8 mouse cellular contexts compared by ENCODE assay signal in genomic region chr12:52700697-52701191, GRCm38 (mm10). TPM values are rescaled to one million over a fixed set of nuclear protein-coding genes. Genes with fewer than 3 reads are reported as not detected.
DNase-seq lines count a peak whose midpoint lies in the region; ATAC-seq and TF ChIP-seq lines count a peak whose summit lies in the region.

No protein-coding gene starts in this region.

- peak overlapping the region; percentile 66 for H3K4me2 ChIP-seq in kidney, embryonic 16.5 days (replicated peaks; ENCODE audit: low read depth, low read length)
- peak overlapping the region; percentile 46 for H3K4me2 ChIP-seq in liver, embryonic 12.5 days
- H3K4me2 ChIP-seq in stomach, embryonic 15.5 days = peak overlapping the region; percentile 39

- H3K27ac ChIP-seq in kidney, embryonic 16.5 days (ENCODE audit: low read length) = no peak overlapping the region
- no peak overlapping the region for H3K27ac ChIP-seq in kidney, adult 2 months (ENCODE audit: insufficient read depth, low read depth, low read length)
- peak overlapping the region; percentile 87 for H3K27ac ChIP-seq in forebrain, embryonic 10.5 days
- 0 out of 2 replicates have a peak overlapping the region, but pooled peaks have one; percentile 17 for H3K27ac ChIP-seq in liver, embryonic 12.5 days
- peak overlapping the region; percentile 73 for H3K27ac ChIP-seq in stomach, embryonic 15.5 days

- peak overlapping the region; percentile 28 for H3K9ac ChIP-seq in kidney, embryonic 16.5 days (replicated peaks; ENCODE audit: low read length)
- H3K9ac ChIP-seq in liver, embryonic 12.5 days = no peak overlapping the region
- H3K9ac ChIP-seq in stomach, embryonic 15.5 days = no peak overlapping the region

- no peaks in the 10 kb centered on the region for H3K27me3 ChIP-seq in kidney, embryonic 16.5 days (ENCODE audit: insufficient read depth, low read length)
- H3K27me3 ChIP-seq in kidney, adult 2 months (replicated peaks; ENCODE audit: control insufficient read depth, insufficient read depth, low read length) = no peaks in the 10 kb centered on the region
- H3K27me3 ChIP-seq in forebrain, embryonic 10.5 days (ENCODE audit: poor library complexity, severe bottlenecking) = peaks cover 6% of the 10 kb centered on the region; the same call in 1 of the 2 replicates
- no peaks in the 10 kb centered on the region for H3K27me3 ChIP-seq in liver, embryonic 12.5 days (replicated peaks)
- no peaks in the 10 kb centered on the region for H3K27me3 ChIP-seq in stomach, embryonic 15.5 days (replicated peaks)

- no peaks in the 10 kb centered on the region for H3K9me3 ChIP-seq in kidney, embryonic 16.5 days (ENCODE audit: low read length)
- no peaks in the 10 kb centered on the region for H3K9me3 ChIP-seq in forebrain, embryonic 10.5 days
- no peaks in the 10 kb centered on the region for H3K9me3 ChIP-seq in liver, embryonic 12.5 days (replicated peaks)
- H3K9me3 ChIP-seq in stomach, embryonic 15.5 days = no peaks in the 10 kb centered on the region

- H3K4me1 ChIP-seq in kidney, embryonic 16.5 days (ENCODE audit: insufficient read depth, low read length) = peaks cover 10% of the 10 kb centered on the region
- H3K4me1 ChIP-seq in kidney, adult 2 months (ENCODE audit: control insufficient read depth, insufficient read depth, low read length) = no peaks in the 10 kb centered on the region
- peaks cover 48% of the 10 kb centered on the region for H3K4me1 ChIP-seq in forebrain, embryonic 10.5 days
- H3K4me1 ChIP-seq in liver, embryonic 12.5 days = peaks cover 26% of the 10 kb centered on the region; the same call in 1 of the 2 replicates
- H3K4me1 ChIP-seq in stomach, embryonic 15.5 days = peaks cover 4% of the 10 kb centered on the region

- H3K4me3 ChIP-seq in kidney, embryonic 16.5 days (ENCODE audit: low read length) = peak overlapping the region; percentile 34
- no peak overlapping the region for H3K4me3 ChIP-seq in kidney, adult 2 months (ENCODE audit: insufficient read depth, low read depth, low read length)
- H3K4me3 ChIP-seq in forebrain, embryonic 10.5 days = peak overlapping the region; percentile 47
- no peak overlapping the region for H3K4me3 ChIP-seq in liver, embryonic 12.5 days
- no peak overlapping the region for H3K4me3 ChIP-seq in stomach, embryonic 15.5 days (replicated peaks)

- TF ChIP-seq POLR2A in kidney, adult 2 months (IDR thresholded peaks at IDR 0.05; ENCODE audit: low read depth, low read length) = no peak
- TF ChIP-seq POLR2A in brain, embryonic 14.5 days (IDR thresholded peaks at IDR 0.05; ENCODE audit: borderline replicate concordance, extremely low read depth, insufficient read depth, insufficient read length, poor library complexity, severe bottlenecking) = no peak

- no peak for DNase-seq in kidney, adult 2 months
- peak; percentile 78 for DNase-seq in brain, embryonic 14.5 days (ENCODE audit: low read depth)
- DNase-seq in forebrain, embryonic 10.5 days (ENCODE audit: extremely low spot score, low spot score) = peak; percentile 40
- no peak for DNase-seq in gastrocnemius, adult 8-10 months (ENCODE audit: low spot score in 2 of 2)
- no peak for DNase-seq in adrenal gland, adult (ENCODE audit: inconsistent age in 2 of 2, low spot score in 1 of 2)

- no peaks in the 10 kb centered on the region for H3K36me3 ChIP-seq in kidney, embryonic 16.5 days (ENCODE audit: insufficient read depth, low read length)
- no peaks in the 10 kb centered on the region for H3K36me3 ChIP-seq in kidney, adult 2 months (ENCODE audit: control insufficient read depth, insufficient read depth, low read length)
- H3K36me3 ChIP-seq in forebrain, embryonic 10.5 days (replicated peaks) = no peaks in the 10 kb centered on the region
- no peaks in the 10 kb centered on the region for H3K36me3 ChIP-seq in liver, embryonic 12.5 days
- H3K36me3 ChIP-seq in stomach, embryonic 15.5 days = no peaks in the 10 kb centered on the region

- 23% methylated on average over 15 of the region's 15 CpGs for WGBS in kidney, embryonic 16.5 days
- WGBS in kidney, adult 2 months = 41% methylated on average over 15 of the region's 15 CpGs
- WGBS in forebrain, embryonic 10.5 days = 21% methylated on average over 15 of the region's 15 CpGs
- 64% methylated on average over 15 of the region's 15 CpGs for WGBS in liver, embryonic 12.5 days (ENCODE audit: insufficient replicate concordance)
- 41% methylated on average over 15 of the region's 15 CpGs for WGBS in stomach, embryonic 15.5 days

- ATAC-seq in kidney, embryonic 16.5 days (ENCODE audit: low FRiP score, low TSS enrichment) = peak; percentile 55; the same call in 1 of the 2 replicates
- no peak for ATAC-seq in liver, embryonic 12.5 days
- peak; percentile 6; the same call in 1 of the 2 replicates for ATAC-seq in stomach, embryonic 15.5 days (ENCODE audit: insufficient read depth, low FRiP score, low read depth)

- TF ChIP-seq CTCF in kidney, adult 2 months (conservative IDR thresholded peaks at IDR 0.05; ENCODE audit: insufficient read depth, insufficient read length, low read depth, low read length) = no peak
- no peak for TF ChIP-seq CTCF in brain, embryonic 14.5 days (IDR thresholded peaks at IDR 0.05; ENCODE audit: borderline replicate concordance, extremely low read depth, insufficient read depth, insufficient read length)

RNA-seq across cellular contexts. Expression of gene Akap6, which starts 1.6 kb away (rescaled TPM):
- 0.23 and 0.41 TPM in 2 replicates for polyA plus RNA-seq in kidney, embryonic 16.5 days (2015; fragmentation: Nextera tagmentation; extraction: Ambion mirVana)
- 0.22 and 0.25 TPM in 2 replicates for polyA plus RNA-seq in kidney, adult 2 months (2012; rRNA removed)
- 14.5 and 26.0 TPM in 2 replicates for polyA plus RNA-seq in brain, embryonic 14.5 days (2012; rRNA removed)
- 2.1 and 3.0 TPM in 2 replicates for polyA plus RNA-seq in forebrain, embryonic 10.5 days (2016; fragmentation: Nextera tagmentation; extraction: Ambion mirVana)
- 0.05 and 0.07 TPM in 2 replicates for polyA plus RNA-seq in liver, embryonic 12.5 days (2016; fragmentation: Nextera tagmentation; extraction: Ambion mirVana)
- polyA plus RNA-seq in stomach, embryonic 15.5 days (2015; fragmentation: Nextera tagmentation; extraction: Ambion mirVana) = 1.6 and 1.9 TPM in 2 replicates
- total RNA-seq in gastrocnemius, adult 8-10 months (2022) = 10 to 100 TPM; 25.4 to 43.1 (median 33.9) TPM

Comparison
In these comparisons a context has a peak if more than half of its experiments do, and no peak if none do; other contexts are left out.
1. H3K4me3 ChIP-seq: peak in kidney, embryonic 16.5 days (single experiment) and forebrain, embryonic 10.5 days (single experiment); none in kidney, adult 2 months (single experiment), liver, embryonic 12.5 days (single experiment) and stomach, embryonic 15.5 days (single experiment).
2. H3K27ac ChIP-seq: peak in forebrain, embryonic 10.5 days (single experiment), liver, embryonic 12.5 days (single experiment) and stomach, embryonic 15.5 days (single experiment); none in kidney, embryonic 16.5 days (single experiment) and kidney, adult 2 months (single experiment).
3. DNase-seq: peak in brain, embryonic 14.5 days (single experiment) and forebrain, embryonic 10.5 days (single experiment); none in kidney, adult 2 months (single experiment), gastrocnemius, adult 8-10 months (0 of 2) and adrenal gland, adult (0 of 2).
4. Peak in every context shown above with its lines, with median percentiles within 50 percentile points of each other: H3K4me2 ChIP-seq.